Mouse (Mus musculus): ENCODE results near the gene Rrnad1.

Gene Rrnad1

GRCm38 (mm10) chr3:87930078-87930795 is at the start of gene Rrnad1, which contains the start of gene Isg20l2:
Gene Rrnad1, minus strand, starts transcription at chr3:87930717.
Gene Isg20l2, plus strand, starts transcription at chr3:87930314.
- DNase-seq (ENCODE audit: low read depth, low spot score): peak; percentile 94

- no peak for DNase-seq (ENCODE audit: low read depth, low spot score)
These were observed 49.6 kb upstream of the Rrnad1 start for GRCm38 (mm10) chr3:87980085-87980484.

GRCm38 (mm10) chr3:87979493-87979892 is 49.0 kb upstream of the Rrnad1 start:
- no peak for DNase-seq (ENCODE audit: low read depth, low spot score)

GRCm38 (mm10) chr3:87974381-87974987 is 44.0 kb upstream of the Rrnad1 start:
- no peak for DNase-seq (ENCODE audit: low read depth, low spot score)

GRCm38 (mm10) chr3:87973593-87974380 is 43.3 kb upstream of the Rrnad1 start:
- no peak for DNase-seq (ENCODE audit: low read depth, low spot score)

- no peak for DNase-seq (ENCODE audit: low read depth, low spot score)
These were observed 42.3 kb upstream of the Rrnad1 start for GRCm38 (mm10) chr3:87972776-87973175.

GRCm38 (mm10) chr3:87972203-87972664 is 41.7 kb upstream of the Rrnad1 start:
- DNase-seq (ENCODE audit: low read depth, low spot score): no peak

- DNase-seq (ENCODE audit: low read depth, low spot score): no peak
These were observed 41.1 kb upstream of the Rrnad1 start for GRCm38 (mm10) chr3:87971489-87972202.

GRCm38 (mm10) chr3:87970939-87971488 is 40.5 kb upstream of the Rrnad1 start, which contains the start of gene Nes:
Gene Nes, plus strand, starts transcription at chr3:87971078.
- DNase-seq (ENCODE audit: low read depth, low spot score): peak; percentile 76

- DNase-seq (ENCODE audit: low read depth, low spot score): peak; percentile 71
These were observed 39.8 kb upstream of the Rrnad1 start for GRCm38 (mm10) chr3:87970184-87970938.

- peak; percentile 92 for DNase-seq (ENCODE audit: low read depth, low spot score)
These were observed 30.2 kb upstream of the Rrnad1 start for GRCm38 (mm10) chr3:87960586-87961191.

GRCm38 (mm10) chr3:87960191-87960585 is 29.7 kb upstream of the Rrnad1 start:
- DNase-seq (ENCODE audit: low read depth, low spot score): no peak

- no peak for DNase-seq (ENCODE audit: low read depth, low spot score)
These were observed 28.9 kb upstream of the Rrnad1 start for GRCm38 (mm10) chr3:87959371-87959770.

GRCm38 (mm10) chr3:87958967-87959366 is 28.4 kb upstream of the Rrnad1 start:
- DNase-seq (ENCODE audit: low read depth, low spot score): no peak

- no peak for DNase-seq (ENCODE audit: low read depth, low spot score)
These were observed 28.0 kb upstream of the Rrnad1 start for GRCm38 (mm10) chr3:87958476-87958875.

GRCm38 (mm10) chr3:87958056-87958455 is 27.5 kb upstream of the Rrnad1 start:
- no peak for DNase-seq (ENCODE audit: low read depth, low spot score)

GRCm38 (mm10) chr3:87952440-87952839 is 21.9 kb upstream of the Rrnad1 start:
- no peak for DNase-seq (ENCODE audit: low read depth, low spot score)

GRCm38 (mm10) chr3:87951946-87952345 is 21.4 kb upstream of the Rrnad1 start:
- DNase-seq (ENCODE audit: low read depth, low spot score): no peak

GRCm38 (mm10) chr3:87949955-87950515 is 19.5 kb upstream of the Rrnad1 start:
- no peak for DNase-seq (ENCODE audit: low read depth, low spot score)

Measured in embryo, embryonic 11.5 days (tissue).